Mouse (Mus musculus) liver (tissue): ENCODE results near the gene Hoxd8.

Experiments used
- DNase-seq: peaks from one replicate; pipeline ENCODE4 v3.0.0-alpha.2; 2020; ENCODE audit warnings: mixed read lengths

Gene Hoxd8

GRCm38 (mm10) chr2:74670632-74671188 lies 33.7 kb upstream of the Hoxd8 start:
- no peak for DNase-seq

GRCm38 (mm10) chr2:74671847-74672246 lies 32.6 kb upstream of the Hoxd8 start:
- no peak for DNase-seq

- DNase-seq, result peak; percentile 54
These were observed 31.7 kb upstream of the Hoxd8 start for GRCm38 (mm10) chr2:74672481-74673362.

GRCm38 (mm10) chr2:74673835-74674425 lies 30.5 kb upstream of the Hoxd8 start:
- DNase-seq, result no peak

GRCm38 (mm10) chr2:74674881-74675665 lies 29.3 kb upstream of the Hoxd8 start, which contains the start of gene Hoxd12:
Hoxd12 (plus strand) TSS chr2:74675013.
- no peak for DNase-seq

- DNase-seq, result no peak
These were observed 28.6 kb upstream of the Hoxd8 start for GRCm38 (mm10) chr2:74675666-74676282.

GRCm38 (mm10) chr2:74676376-74677052 lies 27.9 kb upstream of the Hoxd8 start:
- DNase-seq, result no peak

GRCm38 (mm10) chr2:74677106-74677505 lies 27.3 kb upstream of the Hoxd8 start:
- DNase-seq, result no peak

- no peak for DNase-seq
These were observed 25.4 kb upstream of the Hoxd8 start, which contains the start of gene Hoxd11 for GRCm38 (mm10) chr2:74678891-74679595. Hoxd11 (plus strand) TSS chr2:74679557.

- no peak for DNase-seq
These were observed 24.8 kb upstream of the Hoxd8 start for GRCm38 (mm10) chr2:74679596-74679971.

GRCm38 (mm10) chr2:74679980-74680379 lies 24.4 kb upstream of the Hoxd8 start:
- no peak for DNase-seq

GRCm38 (mm10) chr2:74680561-74681398 lies 23.6 kb upstream of the Hoxd8 start:
- no peak for DNase-seq

GRCm38 (mm10) chr2:74681594-74682531 lies 22.6 kb upstream of the Hoxd8 start:
- no peak for DNase-seq

- DNase-seq, result no peak
These were observed 21.6 kb upstream of the Hoxd8 start for GRCm38 (mm10) chr2:74682796-74683195.

GRCm38 (mm10) chr2:74683471-74683951 lies 20.9 kb upstream of the Hoxd8 start:
- no peak for DNase-seq

- no peak for DNase-seq
These were observed 20.3 kb upstream of the Hoxd8 start for GRCm38 (mm10) chr2:74684106-74684505.

GRCm38 (mm10) chr2:74685059-74685603 lies 19.3 kb upstream of the Hoxd8 start:
- no peak for DNase-seq

GRCm38 (mm10) chr2:74686301-74686987 lies 18.0 kb upstream of the Hoxd8 start:
- peak; percentile 48 for DNase-seq
